Mouse (Mus musculus) brain, embryonic 14.5 days (tissue): Measurements from ENCODE around the gene Cdk5rap3.

Experiments used
- CTCF ChIP-seq: fragments of 200-500 bp; IDR thresholded peaks from 2 replicates; pipeline ENCODE4 v1.5.1; 2012; ENCODE audit warnings: inconsistent platforms, mild to moderate bottlenecking, moderate library complexity, borderline replicate concordance; ENCODE audit not compliant: insufficient read depth, insufficient read length; ENCODE audit errors: extremely low read depth
- POLR2A ChIP-seq: fragments of 200-500 bp; IDR thresholded peaks from 2 replicates; pipeline ENCODE4 v1.6.1; 2012; ENCODE audit warnings: mild to moderate bottlenecking, inconsistent platforms, borderline replicate concordance; ENCODE audit not compliant: poor library complexity, insufficient read depth, insufficient read length, severe bottlenecking; ENCODE audit errors: extremely low read depth

DNA sequence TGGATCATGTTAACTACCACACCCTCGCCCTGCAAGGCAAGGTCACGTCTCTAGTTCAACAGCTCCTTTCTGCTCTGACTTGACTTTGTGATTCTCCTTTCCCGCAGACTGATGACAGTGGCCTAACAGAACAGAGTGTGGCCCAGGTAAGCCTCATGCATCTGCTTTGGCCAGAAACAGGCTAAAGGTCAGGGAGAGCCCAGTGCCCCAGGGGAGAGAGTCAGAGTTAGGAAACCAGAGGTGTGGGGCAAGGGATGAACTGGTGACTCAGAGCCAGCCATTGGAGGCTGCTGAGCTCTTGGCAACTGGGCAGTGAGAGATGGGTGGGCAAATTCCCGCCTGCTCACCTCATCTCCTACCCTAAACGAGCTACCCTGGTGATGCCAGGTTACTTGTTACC lies 58.9 kb downstream of the Cdk5rap3 start:
- TF ChIP-seq POLR2A: no peak
- TF ChIP-seq CTCF: no peak
